9 mouse cellular contexts compared by ENCODE assay signal in genomic region chr10:110600352-110600853, GRCm38 (mm10).
DNase-seq lines count a peak whose midpoint lies in the region; ATAC-seq and TF ChIP-seq lines count a peak whose summit lies in the region.
"Had no signal": no experiment of that assay in that cellular context is flagged by ENCODE, and none has a peak within 500 bp of the region (broad histone marks: within the 10 kb centered on the region; RNA-seq: fewer than 3 reads in every experiment).

No protein-coding gene starts in this region.

- H3K4me2 ChIP-seq in heart, postnatal 0 days (ENCODE audit: low read depth, low read length) = peak overlapping the region; percentile 33; the same call in 1 of the 2 replicates
- no peak overlapping the region for H3K4me2 ChIP-seq in hindbrain, embryonic 14.5 days (replicated peaks)
- H3K4me2 ChIP-seq: limb, embryonic 15.5 days had no signal

- H3K9ac ChIP-seq in heart, postnatal 0 days (replicated peaks; ENCODE audit: low read depth, low read length) = no peak overlapping the region
- H3K9ac ChIP-seq in hindbrain, embryonic 14.5 days = no peak overlapping the region
- H3K9ac ChIP-seq: limb, embryonic 15.5 days had no signal

- no peak for TF ChIP-seq CTCF in heart, postnatal 0 days (IDR thresholded peaks at IDR 0.05; ENCODE audit: low read depth)
- TF ChIP-seq CTCF in small intestine, adult 2 months (IDR thresholded peaks at IDR 0.05; ENCODE audit: extremely low read depth, insufficient read length, insufficient replicate concordance, low read depth, low read length) = peak; percentile 23; the same call in 1 of the 2 replicates

- WGBS in heart, postnatal 0 days = 56% methylated on average over 11 of the region's 11 CpGs
- WGBS in small intestine, adult 2 months = 14% methylated on average over 11 of the region's 11 CpGs
- WGBS in hindbrain, embryonic 14.5 days = 74% methylated on average over 11 of the region's 11 CpGs

- intact Hi-C loops in gastrocnemius, postnatal 36 days (cut with DNase I) = no loop called here

- peak; percentile 17 for DNase-seq in adrenal gland, postnatal 14 days
- DNase-seq in adrenal gland, adult 18-20 months (ENCODE audit: low spot score in 2 of 2) = no peak
- DNase-seq in brain, adult 2 months (ENCODE audit: low read depth, low spot score) = peak; percentile 85
- DNase-seq in heart, postnatal 0 days (ENCODE audit: low spot score) = peak; percentile 32
- DNase-seq in layer of hippocampus, adult 8-10 months (ENCODE audit: low spot score in 2 of 2) = peak; percentile 32 to 41
- no peak for DNase-seq in gastrocnemius, postnatal 36 days
- no peak for DNase-seq in hindbrain, embryonic 14.5 days (ENCODE audit: low spot score)

- no peaks in the 10 kb centered on the region for H3K9me3 ChIP-seq in heart, postnatal 0 days (replicated peaks; ENCODE audit: control insufficient read depth, low read length)
- no peaks in the 10 kb centered on the region for H3K9me3 ChIP-seq in hindbrain, embryonic 14.5 days (ENCODE audit: control insufficient read depth, low read length)
- H3K9me3 ChIP-seq: limb, embryonic 15.5 days had no signal

- no peaks in the 10 kb centered on the region for H3K4me1 ChIP-seq in heart, postnatal 0 days (ENCODE audit: control insufficient read depth, insufficient read depth)
- no peaks in the 10 kb centered on the region; the same call in 1 of the 2 replicates for H3K4me1 ChIP-seq in small intestine, adult 2 months (ENCODE audit: control insufficient read depth, insufficient read depth, insufficient read length, low read length)
- H3K4me1 ChIP-seq in hindbrain, embryonic 14.5 days (replicated peaks; ENCODE audit: control insufficient read depth, insufficient read depth, low read length) = no peaks in the 10 kb centered on the region
- H3K4me1 ChIP-seq: limb, embryonic 15.5 days had no signal

- H3K36me3 ChIP-seq in heart, postnatal 0 days (replicated peaks; ENCODE audit: control insufficient read depth, insufficient read depth, low read length) = no peaks in the 10 kb centered on the region
- H3K36me3 ChIP-seq in small intestine, adult 2 months (ENCODE audit: control insufficient read depth, insufficient read depth, low read length) = no peaks in the 10 kb centered on the region
- H3K36me3 ChIP-seq in hindbrain, embryonic 14.5 days (replicated peaks; ENCODE audit: control insufficient read depth, insufficient read depth) = no peaks in the 10 kb centered on the region
- H3K36me3 ChIP-seq: limb, embryonic 15.5 days had no signal

- peak; percentile 63 for ATAC-seq in heart, postnatal 0 days (ENCODE audit: insufficient read depth, low read depth)
- ATAC-seq in hindbrain, embryonic 14.5 days (ENCODE audit: low FRiP score) = no peak; the same call in 1 of the 2 replicates

- no peak for TF ChIP-seq POLR2A in small intestine, adult 2 months (IDR thresholded peaks at IDR 0.05; ENCODE audit: low read depth, low read length)

- no peak overlapping the region for H3K4me3 ChIP-seq in heart, postnatal 0 days (ENCODE audit: low read depth, low read length)
- peak overlapping the region; percentile 42 for H3K4me3 ChIP-seq in small intestine, adult 2 months (ENCODE audit: low read depth, low read length)
- no peak overlapping the region for H3K4me3 ChIP-seq in hindbrain, embryonic 14.5 days (replicated peaks; ENCODE audit: low read length)
- H3K4me3 ChIP-seq: limb, embryonic 15.5 days had no signal

- no peaks in the 10 kb centered on the region for H3K27me3 ChIP-seq in heart, postnatal 0 days (ENCODE audit: control insufficient read depth, insufficient read depth, low read length)
- H3K27me3 ChIP-seq in small intestine, adult 2 months (ENCODE audit: control insufficient read depth, insufficient read depth, low read length) = no peaks in the 10 kb centered on the region
- no peaks in the 10 kb centered on the region for H3K27me3 ChIP-seq in hindbrain, embryonic 14.5 days (ENCODE audit: control insufficient read depth, insufficient read depth, low read length)
- H3K27me3 ChIP-seq: limb, embryonic 15.5 days had no signal

- no peak for TF ChIP-seq EP300 in heart, postnatal 0 days (IDR thresholded peaks at IDR 0.05; ENCODE audit: low read depth)

- H3K27ac ChIP-seq in heart, postnatal 0 days (ENCODE audit: low read depth) = peak overlapping the region; percentile 71
- peak overlapping the region; percentile 54 for H3K27ac ChIP-seq in small intestine, adult 2 months (ENCODE audit: insufficient read depth, low read depth, low read length)
- H3K27ac ChIP-seq in hindbrain, embryonic 14.5 days = no peak overlapping the region
- H3K27ac ChIP-seq: limb, embryonic 15.5 days had no signal

Comparison
In these comparisons a context has a peak if more than half of its experiments do, and no peak if none do; other contexts are left out.
1. DNase-seq: peak in adrenal gland, postnatal 14 days (single experiment), brain, adult 2 months (single experiment), heart, postnatal 0 days (single experiment) and layer of hippocampus, adult 8-10 months (2 of 2); none in adrenal gland, adult 18-20 months (0 of 2), gastrocnemius, postnatal 36 days (0 of 2) and hindbrain, embryonic 14.5 days (single experiment).